Mouse (Mus musculus) stomach, embryonic 16.5 days (tissue): ENCODE measurements around the gene Rfc4. TPM values are rescaled to one million over a fixed set of nuclear protein-coding genes. Genes with fewer than 3 reads are reported as not detected.
"Not testable (repeated sequence)": the region's sequence is repeated elsewhere in the genome, so short reads cannot be mapped to it uniquely, and the experiment has no call there.

Experiments
- ATAC-seq: fragments of 200-750 bp; cut with Nextera tagmentation; 2 replicates; pipeline ENCODE4 v1.8.0; 2017; ENCODE audit warnings: moderate number of reproducible peaks, moderate TSS enrichment; ENCODE audit not compliant: insufficient read depth, low FRiP score
- H3K27ac ChIP-seq: fragments of 300-500 bp; sonication (generic); 2 replicates; pipeline ENCODE4 v1.5.1; 2014; ENCODE audit warnings: low read length
- H3K27me3 ChIP-seq: fragments of 300-500 bp; sonication (generic); 2 replicates; pipeline ENCODE4 v1.6.1; 2014; ENCODE audit warnings: low read length, control low read depth, mixed read lengths; ENCODE audit not compliant: control insufficient read depth, insufficient read depth
- H3K36me3 ChIP-seq: fragments of 300-500 bp; sonication (generic); 2 replicates; pipeline ENCODE4 v1.6.1; 2014; ENCODE audit warnings: low read length; ENCODE audit not compliant: control insufficient read depth, insufficient read depth
- H3K4me1 ChIP-seq: fragments of 300-500 bp; sonication (generic); 2 replicates; pipeline ENCODE4 v1.6.1; 2014; ENCODE audit warnings: low read length, control low read depth, mixed read lengths; ENCODE audit not compliant: control insufficient read depth, insufficient read depth
- H3K4me2 ChIP-seq: fragments of 300-500 bp; sonication (generic); 2 replicates; pipeline ENCODE4 v1.6.1; 2014; ENCODE audit warnings: low read depth, low read length, mixed read lengths
- H3K4me3 ChIP-seq: fragments of 300-500 bp; sonication (generic); replicated peaks from 2 replicates; pipeline ENCODE4 v1.5.1; 2014; ENCODE audit warnings: mild to moderate bottlenecking, low read length
- H3K9ac ChIP-seq: fragments of 300-500 bp; sonication (generic); 2 replicates; pipeline ENCODE4 v1.6.1; 2014; ENCODE audit warnings: low read length
- H3K9me3 ChIP-seq: fragments of 300-500 bp; sonication (generic); replicated peaks from 2 replicates; pipeline ENCODE4 v1.6.1; 2016; ENCODE audit warnings: low read length, control low read depth; ENCODE audit not compliant: control insufficient read depth
- WGBS: fragments of 180-500 bp; shearing (Covaris S2); extraction: QIAGEN DNeasy Blood & Tissue Kit; methylation state at CpG from one replicate; pipeline ENCODE4 v1.1.7; 2014; 5-methylcytosine and 5-hydroxymethylcytosine counted together
- microRNA-seq: library from miRNA; unstranded; fragments of <30 nt; microRNA quantifications from one replicate; pipeline ENCODE4, GENCODE M21; 2016
- polyA plus RNA-seq: library from polyadenylated mRNA; unstranded; fragments of >200 nt; fragmentation: Nextera tagmentation; extraction: Ambion mirVana; gene quantifications from 2 replicates; pipeline ENCODE4 v1.2.1, GENCODE M21; 2015

The Rfc4 gene
- polyA plus RNA-seq, 1 experiment from 2014 or later: 93.7 TPM

GRCm38 (mm10) chr16:23091345-23091744 lies 36.2 kb downstream of the Rfc4 start:
- H3K27ac ChIP-seq, H3K9me3 ChIP-seq, H3K36me3 ChIP-seq, H3K4me1 ChIP-seq, ATAC-seq, H3K4me3 ChIP-seq, H3K27me3 ChIP-seq, H3K9ac ChIP-seq, H3K4me2 ChIP-seq: not testable (repeated sequence)

- not testable (repeated sequence) for ATAC-seq, H3K4me3 ChIP-seq, H3K9me3 ChIP-seq, H3K27ac ChIP-seq, H3K4me2 ChIP-seq, H3K4me1 ChIP-seq, H3K36me3 ChIP-seq, H3K9ac ChIP-seq, H3K27me3 ChIP-seq
- 87% methylated on average over 1 of the region's 1 CpGs for WGBS
Observed at GRCm38 (mm10) chr16:23088491-23088890, 39.0 kb downstream of the Rfc4 start.

- not testable (repeated sequence) for H3K9ac ChIP-seq, H3K9me3 ChIP-seq, H3K27ac ChIP-seq, H3K4me3 ChIP-seq, ATAC-seq, H3K27me3 ChIP-seq, H3K4me1 ChIP-seq, H3K4me2 ChIP-seq, H3K36me3 ChIP-seq
- WGBS: 43% methylated on average over 4 of the region's 4 CpGs
Observed at GRCm38 (mm10) chr16:23087712-23088111, 39.8 kb downstream of the Rfc4 start.

- not testable (repeated sequence) for H3K9me3 ChIP-seq, ATAC-seq, H3K4me2 ChIP-seq, H3K4me1 ChIP-seq, H3K27me3 ChIP-seq, H3K4me3 ChIP-seq, H3K36me3 ChIP-seq, H3K27ac ChIP-seq, H3K9ac ChIP-seq
- WGBS: 69% methylated on average over 8 of the region's 8 CpGs
Observed at GRCm38 (mm10) chr16:23087159-23087558, 40.4 kb downstream of the Rfc4 start.

- H3K4me2 ChIP-seq, H3K9ac ChIP-seq, H3K4me1 ChIP-seq, H3K36me3 ChIP-seq, H3K27me3 ChIP-seq, H3K9me3 ChIP-seq, H3K4me3 ChIP-seq, ATAC-seq, H3K27ac ChIP-seq: not testable (repeated sequence)
- WGBS: 76% methylated on average over 6 of the region's 6 CpGs
Observed at GRCm38 (mm10) chr16:23077516-23077915, 50.0 kb downstream of the Rfc4 start.

Small RNAs within 50 kb of the gene (microRNA-seq; reads per million reads assigned to microRNA genes)
- not detected for gene Gm49346

Other genes starting within 250 kb of the Rfc4 start
- gene Ahsg, start 236.5 kb downstream of the Rfc4 start, polyA plus RNA-seq: 82.1 and 111 TPM in 2 replicates
- 0.83 and 1.0 TPM in 2 replicates for gene Fetub, start 209.4 kb downstream of the Rfc4 start, polyA plus RNA-seq
- not detected in 2 replicates for gene Hrg, start 176.7 kb downstream of the Rfc4 start, polyA plus RNA-seq
- 1.8 and 2.4 TPM in 2 replicates for gene Kng2, start 98.3 kb downstream of the Rfc4 start, polyA plus RNA-seq
- 23.8 and 31.9 TPM in 2 replicates for gene Kng1, start 69.9 kb downstream of the Rfc4 start, polyA plus RNA-seq
- gene Eif4a2, start 20.3 kb downstream of the Rfc4 start, polyA plus RNA-seq: 244 and 257 TPM in 2 replicates
- gene Adipoq, start 18.8 kb upstream of the Rfc4 start, polyA plus RNA-seq: not detected in 2 replicates
- 16.6 and 17.6 TPM in 2 replicates for gene St6gal1, start 97.0 kb upstream of the Rfc4 start, polyA plus RNA-seq